Comparison of ENCODE assay signal across 11 mouse cellular contexts in genomic region chr3:80801827-80802310, GRCm38 (mm10). TPM values are rescaled to one million over a fixed set of nuclear protein-coding genes. Genes with fewer than 3 reads are reported as not detected.
DNase-seq lines count a peak whose midpoint lies in the region; ATAC-seq lines count a peak whose summit lies in the region.
"Had no signal": no experiment of that assay in that cellular context is flagged by ENCODE, and none has a peak within 500 bp of the region (broad histone marks: within the 10 kb centered on the region; RNA-seq: fewer than 3 reads in every experiment).

No protein-coding gene starts in this region.

- peaks cover 36% of the 10 kb centered on the region for H3K27me3 ChIP-seq in heart, embryonic 13.5 days (replicated peaks)
- H3K27me3 ChIP-seq in heart, embryonic 12.5 days (replicated peaks): peaks cover 27% of the 10 kb centered on the region
- peaks cover 35% of the 10 kb centered on the region for H3K27me3 ChIP-seq in embryonic facial prominence, embryonic 13.5 days
- H3K27me3 ChIP-seq in hindbrain, embryonic 14.5 days (ENCODE audit: control insufficient read depth, insufficient read depth, low read length): no peaks in the 10 kb centered on the region
- H3K27me3 ChIP-seq in midbrain, embryonic 15.5 days (replicated peaks): no peaks in the 10 kb centered on the region

- peaks cover 17% of the 10 kb centered on the region for H3K4me1 ChIP-seq in heart, embryonic 13.5 days
- H3K4me1 ChIP-seq in heart, embryonic 12.5 days (replicated peaks): peaks cover 18% of the 10 kb centered on the region
- H3K4me1 ChIP-seq in embryonic facial prominence, embryonic 13.5 days: peaks cover 17% of the 10 kb centered on the region
- peaks cover 22% of the 10 kb centered on the region for H3K4me1 ChIP-seq in hindbrain, embryonic 14.5 days (replicated peaks; ENCODE audit: control insufficient read depth, insufficient read depth, low read length)
- H3K4me1 ChIP-seq in midbrain, embryonic 15.5 days: peaks cover 28% of the 10 kb centered on the region

- H3K4me2 ChIP-seq in heart, embryonic 13.5 days: peak overlapping the region; percentile 82; the same call in 1 of the 2 replicates
- H3K4me2 ChIP-seq in heart, embryonic 12.5 days: no peak overlapping the region
- peak overlapping the region; percentile 88 for H3K4me2 ChIP-seq in embryonic facial prominence, embryonic 13.5 days
- H3K4me2 ChIP-seq in hindbrain, embryonic 14.5 days (replicated peaks): peak overlapping the region; percentile 64
- peak overlapping the region; percentile 59 for H3K4me2 ChIP-seq in midbrain, embryonic 15.5 days

- no peak for ATAC-seq in heart, embryonic 13.5 days (ENCODE audit: extremely low read depth, insufficient number of reproducible peaks, low FRiP score, low TSS enrichment)
- no peak for ATAC-seq in heart, embryonic 12.5 days (ENCODE audit: insufficient number of reproducible peaks, low FRiP score)
- no peak for ATAC-seq in embryonic facial prominence, embryonic 13.5 days (ENCODE audit: insufficient number of reproducible peaks, insufficient read depth, low FRiP score, low TSS enrichment, low read depth)
- no peak for ATAC-seq in hindbrain, embryonic 14.5 days (ENCODE audit: low FRiP score)
- peak; percentile 1; the same call in 1 of the 2 replicates for ATAC-seq in midbrain, embryonic 15.5 days (replicated peaks)

- no peak overlapping the region for H3K27ac ChIP-seq in heart, embryonic 13.5 days (replicated peaks)
- no peak overlapping the region for H3K27ac ChIP-seq in heart, embryonic 12.5 days (ENCODE audit: poor library complexity, severe bottlenecking)
- no peak overlapping the region for H3K27ac ChIP-seq in embryonic facial prominence, embryonic 13.5 days
- H3K27ac ChIP-seq in hindbrain, embryonic 14.5 days: peak overlapping the region; percentile 95
- H3K27ac ChIP-seq in midbrain, embryonic 15.5 days: peak overlapping the region; percentile 96

- no peaks in the 10 kb centered on the region for H3K9me3 ChIP-seq in heart, embryonic 13.5 days
- H3K9me3 ChIP-seq in heart, embryonic 12.5 days (replicated peaks): no peaks in the 10 kb centered on the region
- H3K9me3 ChIP-seq in embryonic facial prominence, embryonic 13.5 days: no peaks in the 10 kb centered on the region
- no peaks in the 10 kb centered on the region for H3K9me3 ChIP-seq in hindbrain, embryonic 14.5 days (ENCODE audit: control insufficient read depth, low read length)
- H3K9me3 ChIP-seq in midbrain, embryonic 15.5 days: no peaks in the 10 kb centered on the region

- no peak overlapping the region for H3K9ac ChIP-seq in heart, embryonic 13.5 days
- no peak overlapping the region for H3K9ac ChIP-seq in heart, embryonic 12.5 days
- H3K9ac ChIP-seq in embryonic facial prominence, embryonic 13.5 days: no peak overlapping the region
- peak overlapping the region; percentile 88 for H3K9ac ChIP-seq in hindbrain, embryonic 14.5 days
- peak overlapping the region; percentile 77 for H3K9ac ChIP-seq in midbrain, embryonic 15.5 days

- intact Hi-C loops in gastrocnemius, postnatal 36 days (cut with DNase I): no loop called here

- peak; percentile 56 for DNase-seq in hindbrain, embryonic 14.5 days (ENCODE audit: low spot score)
- DNase-seq in ovary, postnatal 10 days (ENCODE audit: low spot score): no peak
- no peak for DNase-seq in gastrocnemius, postnatal 36 days
- no peak for DNase-seq in thymus, postnatal 4 days
- DNase-seq: adrenal gland, postnatal 10 days; kidney, postnatal 14 days had no signal

- H3K36me3 ChIP-seq in heart, embryonic 13.5 days: no peaks in the 10 kb centered on the region
- no peaks in the 10 kb centered on the region for H3K36me3 ChIP-seq in heart, embryonic 12.5 days
- H3K36me3 ChIP-seq in embryonic facial prominence, embryonic 13.5 days: no peaks in the 10 kb centered on the region
- H3K36me3 ChIP-seq in hindbrain, embryonic 14.5 days (replicated peaks; ENCODE audit: control insufficient read depth, insufficient read depth): no peaks in the 10 kb centered on the region
- no peaks in the 10 kb centered on the region for H3K36me3 ChIP-seq in midbrain, embryonic 15.5 days (replicated peaks)

- 20% methylated on average over 6 of the region's 6 CpGs for WGBS in heart, embryonic 13.5 days
- 21% methylated on average over 6 of the region's 6 CpGs for WGBS in heart, embryonic 12.5 days
- WGBS in embryonic facial prominence, embryonic 13.5 days: 15% methylated on average over 6 of the region's 6 CpGs
- 7% methylated on average over 6 of the region's 6 CpGs for WGBS in hindbrain, embryonic 14.5 days
- WGBS in midbrain, embryonic 15.5 days: 5% methylated on average over 6 of the region's 6 CpGs

- no peak overlapping the region for H3K4me3 ChIP-seq in heart, embryonic 13.5 days
- H3K4me3 ChIP-seq in heart, embryonic 12.5 days: no peak overlapping the region
- H3K4me3 ChIP-seq in embryonic facial prominence, embryonic 13.5 days: peak overlapping the region; percentile 47; the same call in 1 of the 2 replicates
- H3K4me3 ChIP-seq in hindbrain, embryonic 14.5 days (replicated peaks; ENCODE audit: low read length): peak overlapping the region; percentile 73
- H3K4me3 ChIP-seq in midbrain, embryonic 15.5 days: peak overlapping the region; percentile 74

RNA-seq across cellular contexts. Expression of gene Gria2, which starts 0.8 kb away (rescaled TPM):
- 0.59 and 1.6 TPM in 2 replicates for polyA plus RNA-seq in heart, embryonic 13.5 days (2015; fragmentation: Nextera tagmentation; extraction: Ambion mirVana)
- polyA plus RNA-seq in heart, embryonic 12.5 days (2016; fragmentation: Nextera tagmentation; extraction: Ambion mirVana): 0.31 and 0.56 TPM in 2 replicates
- polyA plus RNA-seq in embryonic facial prominence, embryonic 13.5 days (2015; fragmentation: Nextera tagmentation; extraction: Ambion mirVana): 3.7 and 3.8 TPM in 2 replicates
- 165 and 186 TPM in 2 replicates for polyA plus RNA-seq in hindbrain, embryonic 14.5 days (2014; fragmentation: Nextera tagmentation; extraction: Ambion mirVana)
- 196 and 222 TPM in 2 replicates for polyA plus RNA-seq in midbrain, embryonic 15.5 days (2015; fragmentation: Nextera tagmentation; extraction: Ambion mirVana)
- under 1 TPM in 1 of 2 experiments, not detected in 1; 0.05 TPM for total RNA-seq in gastrocnemius, postnatal 36 days (2021)
- polyA plus RNA-seq: C2C12 had no signal

Comparison
In these comparisons a context has a peak if more than half of its experiments do, and no peak if none do; other contexts are left out.
1. H3K27ac ChIP-seq: peak in hindbrain, embryonic 14.5 days (single experiment) and midbrain, embryonic 15.5 days (single experiment); none in heart, embryonic 13.5 days (single experiment), heart, embryonic 12.5 days (single experiment) and embryonic facial prominence, embryonic 13.5 days (single experiment).
2. H3K4me3 ChIP-seq: peak in embryonic facial prominence, embryonic 13.5 days (single experiment), hindbrain, embryonic 14.5 days (single experiment) and midbrain, embryonic 15.5 days (single experiment); none in heart, embryonic 13.5 days (single experiment) and heart, embryonic 12.5 days (single experiment).
3. H3K9ac ChIP-seq: peak in hindbrain, embryonic 14.5 days (single experiment) and midbrain, embryonic 15.5 days (single experiment); none in heart, embryonic 13.5 days (single experiment), heart, embryonic 12.5 days (single experiment) and embryonic facial prominence, embryonic 13.5 days (single experiment).
4. RNA of gene Gria2, which starts 0.8 kb away (polyA plus RNA-seq): 196 to 222 TPM in midbrain, embryonic 15.5 days and 165 to 186 TPM in hindbrain, embryonic 14.5 days; 3.7 to 3.8 TPM in embryonic facial prominence, embryonic 13.5 days, 0.59 to 1.6 TPM in heart, embryonic 13.5 days and 0.31 to 0.56 TPM in heart, embryonic 12.5 days; every median in the first group is over 10 times any median in the second.